Mouse (Mus musculus) ES-Bruce4 (cell line): Measurements from ENCODE around the gene Aak1.

ENCODE experiments used
- CTCF ChIP-seq: IDR thresholded peaks from one replicate; pipeline ENCODE4 v1.8.1; 2011; ENCODE audit warnings: low read depth, low read length
- POLR2A ChIP-seq: IDR thresholded peaks from one replicate; pipeline ENCODE4 v1.8.1; 2011; ENCODE audit warnings: low read length; ENCODE audit not compliant: insufficient read depth

DNA sequence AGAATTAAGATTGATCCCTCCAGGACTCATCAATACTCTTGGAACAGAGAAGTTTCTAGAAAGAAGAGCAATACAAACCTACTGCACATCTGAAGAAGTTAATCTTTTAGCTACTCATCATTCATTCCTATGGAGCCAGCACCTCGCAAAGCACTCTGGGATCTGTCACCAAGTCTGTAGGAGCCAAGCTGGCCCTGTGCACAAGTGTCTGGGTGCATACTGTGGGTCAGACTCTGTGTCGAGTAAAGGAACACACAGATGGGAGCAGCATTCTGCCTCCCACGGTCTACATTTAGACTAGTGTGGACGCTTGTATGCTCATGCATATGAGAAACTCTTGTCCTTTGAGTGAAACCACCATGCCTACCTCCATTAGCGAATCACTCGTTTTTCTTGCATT, 148.0 kb downstream of the Aak1 start:
- TF ChIP-seq CTCF (no peak), POLR2A (no peak)
